Mouse (Mus musculus): ENCODE data around the gene Syngap1. TPM values are rescaled to one million over a fixed set of nuclear protein-coding genes. Genes with fewer than 3 reads are reported as not detected.
A peak's percentile ranks its signal among the peaks of the same experiment; 100 is the strongest.
"Not testable (repeated sequence)": the region's sequence is repeated elsewhere in the genome, so short reads cannot be mapped to it uniquely, and the experiment has no call there.

The Syngap1 gene
- polyA plus RNA-seq, 2 experiments = 0.08 to 3.4 TPM

GRCm38 (mm10) chr17:26900916-26901315 lies 40.1 kb upstream of the Syngap1 start:
- DNase-seq (ENCODE audit: low read depth in 3 of 3, low spot score in 3 of 3) (no peak), ATAC-seq (ENCODE audit: insufficient read depth) (no peak)
- H3K27me3 ChIP-seq (ENCODE audit: control insufficient read depth, insufficient read depth, low read length) = no peaks in the 10 kb centered on the region
- no peak overlapping the region for H3K9ac ChIP-seq (replicated peaks)
- no peak overlapping the region for H3K4me3 ChIP-seq (ENCODE audit: insufficient read depth in 1 of 2, low read depth in 2 of 2, low read length in 2 of 2)
- H3K9me3 ChIP-seq (ENCODE audit: control insufficient read depth, low read length) = no peaks in the 10 kb centered on the region
- no peaks in the 10 kb centered on the region for H3K36me3 ChIP-seq (replicated peaks; ENCODE audit: control insufficient read depth, insufficient read depth, low read depth)
- WGBS (ENCODE audit: insufficient replicate concordance) = 59% methylated on average over 6 of the region's 6 CpGs
- no peak overlapping the region for H3K4me2 ChIP-seq (ENCODE audit: low read depth)
- TF ChIP-seq CTCF (IDR thresholded peaks at IDR 0.05; ENCODE audit: low read depth) (no peak), EP300 (IDR thresholded peaks at IDR 0.05; ENCODE audit: low read depth) (no peak)
- no peak overlapping the region for H3K27ac ChIP-seq
- H3K4me1 ChIP-seq (replicated peaks; ENCODE audit: control insufficient read depth in 2 of 2, insufficient read depth in 2 of 2, low read length in 1 of 2) = no peaks in the 10 kb centered on the region

- ATAC-seq (ENCODE audit: insufficient read depth) (no peak), DNase-seq (ENCODE audit: low read depth in 3 of 3, low spot score in 3 of 3) (no peak)
- Histone ChIP-seq H3K4me2 (ENCODE audit: low read depth) (no peak overlapping the region), H3K4me1 (replicated peaks; ENCODE audit: control insufficient read depth in 2 of 2, insufficient read depth in 2 of 2, low read length in 1 of 2) (no peaks in the 10 kb centered on the region), H3K27me3 (ENCODE audit: control insufficient read depth, insufficient read depth, low read length) (no peaks in the 10 kb centered on the region), H3K9me3 (ENCODE audit: control insufficient read depth, low read length) (no peaks in the 10 kb centered on the region), H3K27ac (no peak overlapping the region), H3K4me3 (ENCODE audit: insufficient read depth in 1 of 2, low read depth in 2 of 2, low read length in 2 of 2) (no peak overlapping the region), H3K36me3 (replicated peaks; ENCODE audit: control insufficient read depth, insufficient read depth, low read depth) (no peaks in the 10 kb centered on the region), H3K9ac (replicated peaks) (no peak overlapping the region)
- TF ChIP-seq CTCF (IDR thresholded peaks at IDR 0.05; ENCODE audit: low read depth) (no peak), EP300 (IDR thresholded peaks at IDR 0.05; ENCODE audit: low read depth) (no peak)
- WGBS (ENCODE audit: insufficient replicate concordance) = 44% methylated on average over 5 of the region's 5 CpGs
These were observed 36.7 kb upstream of the Syngap1 start for GRCm38 (mm10) chr17:26904320-26904719.

GRCm38 (mm10) chr17:26907506-26907905 lies 33.5 kb upstream of the Syngap1 start:
- not testable (repeated sequence) for H3K4me3 ChIP-seq (ENCODE audit: insufficient read depth in 1 of 2, low read depth in 2 of 2, low read length in 2 of 2); ATAC-seq (ENCODE audit: insufficient read depth); H3K9ac ChIP-seq (replicated peaks); H3K4me1 ChIP-seq (replicated peaks; ENCODE audit: control insufficient read depth in 2 of 2, insufficient read depth in 2 of 2, low read length in 1 of 2); H3K27ac ChIP-seq; H3K36me3 ChIP-seq (replicated peaks; ENCODE audit: control insufficient read depth, insufficient read depth, low read depth); DNase-seq (ENCODE audit: low read depth in 3 of 3, low spot score in 3 of 3); H3K9me3 ChIP-seq (ENCODE audit: control insufficient read depth, low read length); H3K27me3 ChIP-seq (ENCODE audit: control insufficient read depth, insufficient read depth, low read length); H3K4me2 ChIP-seq (ENCODE audit: low read depth)
- 83% methylated on average over 14 of the region's 15 CpGs for WGBS (ENCODE audit: insufficient replicate concordance)

- Histone ChIP-seq H3K4me3 (ENCODE audit: insufficient read depth in 1 of 2, low read depth in 2 of 2, low read length in 2 of 2) (no peak overlapping the region), H3K27me3 (ENCODE audit: control insufficient read depth, insufficient read depth, low read length) (no peaks in the 10 kb centered on the region), H3K9ac (replicated peaks) (no peak overlapping the region), H3K4me1 (replicated peaks; ENCODE audit: control insufficient read depth in 2 of 2, insufficient read depth in 2 of 2, low read length in 1 of 2) (peaks cover 9% of the 10 kb centered on the region in 2 experiments; a peak in 3 of 4 replicates), H3K36me3 (replicated peaks; ENCODE audit: control insufficient read depth, insufficient read depth, low read depth) (peaks cover under 1% of the 10 kb centered on the region; the same call in 1 of the 2 replicates), H3K9me3 (ENCODE audit: control insufficient read depth, low read length) (no peaks in the 10 kb centered on the region), H3K27ac (no peak overlapping the region), H3K4me2 (ENCODE audit: low read depth) (no peak overlapping the region)
- 57% methylated on average over 1 of the region's 1 CpGs for WGBS (ENCODE audit: insufficient replicate concordance)
- TF ChIP-seq CTCF (IDR thresholded peaks at IDR 0.05; ENCODE audit: low read depth) = no peak
- DNase-seq (ENCODE audit: low read depth in 3 of 3, low spot score in 3 of 3) (no peak), ATAC-seq (ENCODE audit: insufficient read depth) (no peak)
These were observed 25.8 kb upstream of the Syngap1 start for GRCm38 (mm10) chr17:26915248-26915647.

- Histone ChIP-seq H3K4me1 (replicated peaks; ENCODE audit: control insufficient read depth in 2 of 2, insufficient read depth in 2 of 2, low read length in 1 of 2) (peaks cover 9% of the 10 kb centered on the region in 2 experiments; a peak in 3 of 4 replicates), H3K36me3 (replicated peaks; ENCODE audit: control insufficient read depth, insufficient read depth, low read depth) (peaks cover 16% of the 10 kb centered on the region), H3K27ac (peak within 1 kb of the TSS; percentile 47), H3K4me2 (ENCODE audit: low read depth) (peak within 1 kb of the TSS; percentile 84), H3K27me3 (ENCODE audit: control insufficient read depth, insufficient read depth, low read length) (no peaks in the 10 kb centered on the region), H3K4me3 (ENCODE audit: insufficient read depth in 1 of 2, low read depth in 2 of 2, low read length in 2 of 2) (peak within 1 kb of the TSS; percentile 63 to 89), H3K9me3 (ENCODE audit: control insufficient read depth, low read length) (no peaks in the 10 kb centered on the region), H3K9ac (replicated peaks) (peak within 1 kb of the TSS; percentile 87)
- TF ChIP-seq EP300 (IDR thresholded peaks at IDR 0.05; ENCODE audit: low read depth) (no peak; the same call in 1 of the 2 replicates), CTCF (IDR thresholded peaks at IDR 0.05; ENCODE audit: low read depth) (peak; percentile 100)
- WGBS (ENCODE audit: insufficient replicate concordance) = under 1% methylated on average over 72 of the region's 72 CpGs
- peak; percentile 97 to 98 (median 98) for DNase-seq (ENCODE audit: low read depth in 3 of 3, low spot score in 3 of 3)
- peak; percentile 94 for ATAC-seq (ENCODE audit: insufficient read depth)
These were observed 24.2 kb upstream of the Syngap1 start, which contains the start of gene Kifc5b for GRCm38 (mm10) chr17:26916711-26917482. Kifc5b (plus strand) TSS chr17:26917091.

- Histone ChIP-seq H3K4me3 (ENCODE audit: insufficient read depth in 1 of 2, low read depth in 2 of 2, low read length in 2 of 2) (peak overlapping the region; percentile 63 to 89), H3K36me3 (replicated peaks; ENCODE audit: control insufficient read depth, insufficient read depth, low read depth) (peaks cover 16% of the 10 kb centered on the region), H3K4me2 (ENCODE audit: low read depth) (peak overlapping the region; percentile 84), H3K27ac (peak overlapping the region; percentile 11), H3K9ac (replicated peaks) (peak overlapping the region; percentile 87)
- ATAC-seq (ENCODE audit: insufficient read depth); H3K4me1 ChIP-seq (replicated peaks; ENCODE audit: control insufficient read depth in 2 of 2, insufficient read depth in 2 of 2, low read length in 1 of 2); H3K27me3 ChIP-seq (ENCODE audit: control insufficient read depth, insufficient read depth, low read length); H3K9me3 ChIP-seq (ENCODE audit: control insufficient read depth, low read length); DNase-seq (ENCODE audit: low read depth in 3 of 3, low spot score in 3 of 3): not testable (repeated sequence)
- WGBS (ENCODE audit: insufficient replicate concordance) = 0% methylated on average over 12 of the region's 12 CpGs
These were observed 23.5 kb upstream of the Syngap1 start for GRCm38 (mm10) chr17:26917560-26917959.

Measured in liver, embryonic 14.5 days (tissue).